Mouse (Mus musculus) E14TG2a.4 (cell line): ENCODE results near the gene Apol7c.
"Not testable (repeated sequence)": the region's sequence is repeated elsewhere in the genome, so short reads cannot be mapped to it uniquely, and the experiment has no call there.

ENCODE experiments used
- H3K27me3 ChIP-seq: 2 replicates; pipeline ENCODE4 v1.6.1; 2014; ENCODE audit warnings: low read length, control low read depth; ENCODE audit not compliant: insufficient read depth
- H3K36me3 ChIP-seq: 2 replicates; pipeline ENCODE4 v1.6.1; 2014; ENCODE audit warnings: low read length, control low read depth; ENCODE audit not compliant: insufficient read depth
- H3K4me1 ChIP-seq: replicated peaks from 2 replicates; pipeline ENCODE4 v1.6.1; 2014; ENCODE audit warnings: low read depth, low read length, control low read depth
- H3K4me3 ChIP-seq: replicated peaks from 2 replicates; pipeline ENCODE4 v1.5.1; 2014; ENCODE audit warnings: mild to moderate bottlenecking, low read length
- H3K9me3 ChIP-seq: 2 replicates; pipeline ENCODE4 v1.6.1; 2014; ENCODE audit warnings: low read length, control low read depth
- CTCF ChIP-seq: conservative IDR thresholded peaks from 2 replicates; pipeline ENCODE4 v1.5.1; 2014; ENCODE audit warnings: low read length
- NANOG ChIP-seq: IDR thresholded peaks from 2 replicates; pipeline ENCODE4 v1.6.1; 2014; ENCODE audit warnings: borderline replicate concordance, low read length, mixed read lengths
- POU5F1 ChIP-seq: IDR thresholded peaks from 2 replicates; pipeline ENCODE4 v1.6.1; 2014; ENCODE audit warnings: low read length, borderline replicate concordance

Apol7c gene

GRCm38 (mm10) chr15:77482140-77482794 is 50.8 kb downstream of the Apol7c start:
- no peak for TF ChIP-seq NANOG
- no peak for TF ChIP-seq POU5F1
- TF ChIP-seq CTCF = no peak
- Histone ChIP-seq H3K4me1 (peaks cover 4% of the 10 kb centered on the region; the same call in 1 of the 2 replicates), H3K4me3 (no peak overlapping the region), H3K36me3 (no peaks in the 10 kb centered on the region), H3K27me3 (no peaks in the 10 kb centered on the region), H3K9me3 (peaks cover 8% of the 10 kb centered on the region)

DNA sequence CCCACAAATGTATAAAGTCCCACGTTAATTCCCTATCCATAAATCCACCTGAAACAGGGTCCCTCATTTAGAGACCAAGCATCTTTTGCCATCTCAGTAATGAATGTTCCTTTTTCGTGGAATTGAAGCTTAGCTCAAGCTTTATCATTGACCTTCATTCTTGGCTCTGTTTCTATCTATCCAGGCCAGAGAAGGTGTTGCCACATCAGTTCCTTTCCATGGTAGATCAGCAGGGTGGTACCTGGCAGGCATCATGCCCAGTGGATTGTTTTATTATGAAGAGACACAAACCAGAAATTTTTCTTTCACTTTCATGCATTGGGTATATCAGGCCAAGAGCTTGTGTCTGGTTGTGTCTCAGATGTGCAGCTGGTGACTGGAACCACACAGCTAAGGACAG is 56.4 kb downstream of the Apol7c start, which contains the start of gene Apol10a:
Apol10a (plus strand) TSS at position 355 of the 400 bp plus-strand sequence.
- not testable (repeated sequence) for H3K27me3 ChIP-seq, H3K36me3 ChIP-seq, H3K4me3 ChIP-seq, H3K4me1 ChIP-seq
- H3K9me3 ChIP-seq = peaks cover 17% of the 10 kb centered on the region
